Mouse (Mus musculus): Measurements from ENCODE around the gene March8.

- TF ChIP-seq POLR2A (IDR thresholded peaks at IDR 0.05; ENCODE audit: borderline replicate concordance, extremely low read depth, low read depth, low read length) (no peak), CTCF (IDR thresholded peaks at IDR 0.05; ENCODE audit: insufficient read depth, low read length) (no peak)
Observed at GRCm38 (mm10) chr6:116422991-116423390, 85.2 kb downstream of the March8 start.

Data from lung, adult 2 months (tissue).